Mouse (Mus musculus) cerebellum, adult 9-10 months (tissue): ENCODE results near the gene Map1lc3a.

Source experiments
- DNase-seq: peaks from one replicate; pipeline ENCODE4 v3.0.0; 2022

The Map1lc3a gene

DNA sequence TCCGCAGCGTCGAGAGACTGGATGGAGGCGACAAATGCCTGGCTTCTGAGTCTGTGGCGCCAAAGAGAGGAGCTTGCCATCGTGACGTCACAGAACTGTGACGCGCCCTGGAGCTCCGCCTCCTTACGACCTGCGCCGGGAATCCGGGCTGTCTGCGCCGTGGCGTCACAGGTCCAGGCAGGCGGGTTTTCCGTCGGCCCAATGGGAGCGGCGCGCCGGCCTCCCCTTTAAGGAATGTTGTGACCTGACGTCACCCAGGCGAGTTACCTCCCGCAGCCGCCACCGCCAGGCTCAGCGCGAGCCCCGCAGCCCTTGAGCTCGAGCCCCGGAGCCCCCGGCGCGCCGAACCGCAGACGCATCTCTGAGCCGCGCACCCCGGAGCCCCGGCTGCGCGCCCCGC, at the start of gene Map1lc3a:
Gene Map1lc3a, plus strand, starts transcription at position 103 of the 400 bp plus-strand sequence.
- peak; percentile 99 for DNase-seq

DNA sequence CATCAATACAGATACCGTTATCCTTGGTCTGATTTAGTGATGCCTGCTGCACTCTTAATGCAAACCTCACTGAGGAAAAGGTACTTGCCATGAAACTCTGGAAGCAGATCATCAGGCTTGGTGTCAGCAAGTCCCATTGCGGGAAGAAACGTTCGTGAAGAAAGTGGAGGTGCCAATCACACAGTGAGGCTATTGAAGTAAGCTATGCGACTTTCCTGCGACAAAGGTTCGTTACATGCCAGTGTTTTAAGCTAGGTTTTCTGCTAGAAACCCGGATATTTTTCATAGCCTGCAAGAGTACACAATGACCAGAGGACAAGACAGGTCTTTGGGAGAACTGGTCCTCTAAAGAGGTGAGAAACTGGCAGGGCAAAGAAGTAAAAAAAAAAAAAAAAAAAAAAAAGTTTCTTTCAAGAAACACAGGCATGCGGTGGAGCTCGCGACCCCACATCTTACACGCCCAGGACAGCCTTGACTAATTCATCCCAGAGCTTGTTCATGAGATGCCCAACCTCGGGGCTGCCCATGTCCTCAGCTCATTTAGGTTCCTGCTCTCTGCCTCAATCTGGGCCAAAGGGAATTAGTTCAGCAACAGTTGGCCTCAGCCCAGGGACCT, 40.2 kb upstream of the Map1lc3a start:
- no peak for DNase-seq

DNA sequence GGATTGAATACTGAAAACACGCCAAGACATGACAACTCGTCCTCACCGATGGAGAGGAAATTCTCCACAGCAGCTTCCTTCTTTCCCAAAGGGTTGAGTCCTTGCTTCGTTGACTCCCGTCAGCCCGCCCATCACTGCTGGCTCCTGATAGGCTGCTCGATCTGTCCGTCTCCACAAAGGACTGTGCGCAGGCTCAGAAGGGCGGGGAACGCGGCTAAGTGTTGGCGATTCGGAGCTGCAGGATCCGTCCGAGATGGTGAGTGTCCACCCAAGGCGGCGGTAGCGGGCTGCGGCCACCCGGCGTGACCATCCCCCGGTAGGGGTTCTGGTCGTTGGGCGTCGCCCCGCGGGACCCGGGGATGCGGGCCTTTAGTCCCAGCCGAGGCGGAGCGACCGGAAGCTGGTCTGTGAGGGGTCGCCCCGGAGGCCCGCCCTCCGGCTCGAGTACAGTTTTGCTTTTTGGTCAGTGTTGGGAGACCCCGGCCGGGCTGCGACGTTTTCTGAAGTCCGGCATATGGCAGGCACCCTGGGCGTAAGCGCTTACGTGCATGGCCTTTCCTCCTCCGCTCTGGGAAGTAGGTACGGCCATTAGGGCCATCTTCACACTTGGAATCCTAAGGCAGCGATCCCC, 39.6 kb upstream of the Map1lc3a start, which contains the start of gene Dynlrb1:
Gene Dynlrb1, plus strand, starts transcription at position 172 of the 631 bp plus-strand sequence.
- peak; percentile 99 for DNase-seq

DNA sequence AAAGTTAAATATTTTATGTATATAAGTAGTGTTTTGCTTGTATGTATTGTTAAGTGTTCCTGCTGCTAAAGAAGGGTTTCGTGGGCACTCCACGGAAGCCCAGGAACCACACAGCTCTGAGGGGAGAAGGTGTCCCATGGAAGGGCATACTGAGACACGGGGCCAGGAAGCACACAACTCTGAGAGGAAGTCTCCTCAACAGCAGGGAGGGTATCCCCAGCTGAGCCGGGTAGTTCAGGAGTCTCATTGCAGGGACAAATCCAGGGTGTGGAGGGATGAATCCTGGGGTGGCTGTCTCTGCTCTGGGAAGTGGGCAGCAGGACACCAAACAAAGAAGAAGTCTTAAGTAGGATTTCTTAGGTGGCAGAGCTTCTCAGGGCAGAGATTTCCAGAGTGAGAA, 38.8 kb upstream of the Map1lc3a start:
- DNase-seq = no peak

DNA sequence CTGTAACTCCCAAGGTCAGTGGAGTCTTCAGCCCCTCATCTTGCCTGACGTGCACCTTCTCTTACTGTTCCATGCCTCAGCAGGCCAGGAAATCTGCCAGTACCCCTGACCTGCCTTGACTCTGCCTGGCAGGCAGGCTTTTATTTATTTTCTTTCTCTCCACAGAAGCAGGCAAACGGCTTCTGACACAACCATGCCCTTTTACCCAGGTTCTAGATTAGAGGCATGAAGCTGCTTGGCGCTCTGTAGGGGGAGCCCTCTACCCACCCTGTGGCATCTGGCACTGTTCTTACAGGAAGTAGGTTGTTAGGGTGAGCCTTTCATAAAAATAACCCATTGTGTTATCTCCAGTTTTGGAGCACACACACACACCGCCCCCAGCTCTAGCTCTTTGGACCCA, 35.2 kb upstream of the Map1lc3a start:
- no peak for DNase-seq

DNA sequence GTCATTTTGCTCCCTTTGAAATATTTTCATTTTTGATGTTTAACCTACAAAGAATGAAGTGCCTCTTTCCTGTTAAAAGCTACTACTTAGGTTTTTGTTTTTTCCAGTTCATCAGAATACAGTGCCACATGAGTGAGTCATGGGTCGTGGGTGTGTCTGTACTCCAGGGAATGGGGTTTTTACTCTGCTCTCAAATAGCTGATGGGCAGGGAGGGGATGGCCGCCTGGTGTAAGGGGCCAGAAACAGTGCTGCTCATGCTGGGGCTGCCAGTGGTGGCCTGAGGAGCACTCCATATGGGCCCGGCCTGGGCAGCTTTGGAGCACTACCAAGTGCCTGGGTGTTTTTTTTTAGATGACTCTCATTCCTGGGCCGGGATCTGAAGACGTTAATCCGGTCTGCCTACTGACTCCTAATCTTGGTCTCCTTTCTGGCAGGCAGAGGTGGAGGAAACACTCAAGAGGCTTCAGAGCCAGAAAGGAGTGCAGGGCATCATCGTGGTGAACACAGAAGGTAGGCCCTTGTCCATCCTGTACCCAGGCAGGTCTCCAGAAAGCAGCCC, 33.7 kb upstream of the Map1lc3a start:
- DNase-seq = no peak

DNA sequence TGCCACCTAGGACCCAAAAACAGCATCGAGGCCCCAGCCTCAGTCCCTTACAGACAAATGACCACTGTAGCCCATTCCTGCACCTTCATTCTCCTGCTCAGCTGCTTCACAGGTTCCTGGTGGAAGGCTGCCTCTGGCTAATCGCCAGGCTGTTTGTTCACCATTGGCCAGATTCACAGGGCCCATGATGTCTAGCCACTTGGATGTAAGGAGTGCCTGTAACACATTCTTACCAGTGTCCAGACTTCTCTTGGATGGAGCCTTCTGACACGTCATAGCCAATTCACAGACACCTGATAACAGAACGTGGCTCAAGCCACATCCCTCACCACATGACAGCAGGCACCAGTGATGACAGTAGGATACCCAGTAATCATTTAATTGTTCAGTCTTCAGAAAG, 29.9 kb upstream of the Map1lc3a start:
- DNase-seq = no peak

DNA sequence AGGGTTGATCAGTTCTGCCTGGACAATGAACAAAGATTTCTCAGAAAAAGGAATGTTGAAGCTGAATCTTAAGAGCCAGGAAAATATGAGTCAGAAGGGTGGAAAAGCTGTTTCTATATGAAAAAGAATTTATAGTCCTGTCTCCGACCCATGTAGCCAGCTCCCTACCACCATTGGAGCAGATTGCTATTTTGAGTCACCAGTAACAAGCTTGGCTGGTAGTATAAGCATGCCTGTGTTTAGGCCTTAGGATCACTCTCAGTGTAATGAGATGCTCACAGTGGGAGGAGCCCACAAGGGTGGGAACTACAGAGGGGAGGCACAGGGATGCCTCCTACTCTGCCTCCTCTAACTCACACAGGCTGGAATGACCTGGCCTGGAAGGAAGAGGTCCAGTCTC, 27.9 kb upstream of the Map1lc3a start:
- no peak for DNase-seq

DNA sequence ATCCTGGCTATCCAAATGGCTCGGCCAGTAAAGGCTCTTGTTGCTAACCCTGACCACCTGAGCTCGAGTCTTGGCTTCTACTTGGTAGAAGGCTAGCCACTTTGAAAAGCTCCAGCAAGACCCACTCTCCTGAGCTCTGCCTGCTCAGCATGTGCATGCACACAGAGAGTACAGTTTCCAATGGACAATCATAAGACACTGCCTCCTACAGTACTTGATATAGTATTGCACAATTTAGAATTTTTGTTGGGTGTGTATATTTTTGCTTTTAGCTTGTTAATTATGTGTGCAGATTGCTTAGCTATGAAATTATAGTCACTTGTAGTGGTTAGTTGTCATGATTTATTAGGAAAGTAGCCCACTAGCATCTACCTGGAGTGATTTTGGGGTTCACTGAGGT, 27.4 kb upstream of the Map1lc3a start:
- DNase-seq = no peak

DNA sequence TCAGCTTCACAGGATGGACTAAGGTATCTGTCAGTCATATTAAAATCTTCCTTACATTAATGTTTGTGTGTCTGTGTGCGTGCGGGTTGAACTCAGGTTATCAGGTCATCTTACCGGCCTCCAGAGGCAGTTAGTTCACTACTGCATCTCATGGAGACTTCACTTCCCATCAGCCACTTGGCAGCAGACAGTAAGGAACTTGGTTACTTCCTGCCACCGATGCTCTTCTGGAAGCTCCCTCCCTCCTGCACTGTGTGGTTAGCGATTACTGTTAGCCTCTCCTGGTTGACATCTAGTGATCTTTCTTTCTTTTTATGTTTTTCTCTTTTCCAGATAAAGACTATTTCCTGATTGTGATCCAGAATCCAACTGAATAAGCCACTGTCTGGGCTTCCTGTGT, 26.5 kb upstream of the Map1lc3a start:
- no peak for DNase-seq

DNA sequence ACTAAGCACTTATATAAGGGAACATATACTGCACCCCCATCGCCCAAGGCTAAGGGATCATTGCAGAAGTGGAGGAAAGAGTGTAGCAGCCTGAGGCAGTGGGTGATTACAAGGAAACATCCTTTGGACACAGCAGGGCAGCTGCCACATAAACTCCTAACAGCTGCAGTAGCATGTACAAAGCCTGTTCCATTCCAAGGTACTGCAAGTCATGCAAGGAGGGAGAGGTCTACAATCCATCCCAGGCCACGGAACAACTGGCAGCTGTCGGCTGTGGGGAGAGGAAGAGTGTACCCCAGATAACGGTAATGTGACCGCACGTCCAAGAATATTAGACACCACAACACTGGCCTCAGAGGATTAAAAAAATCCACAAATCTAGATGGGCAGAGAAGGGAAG, 10.6 kb upstream of the Map1lc3a start:
- no peak for DNase-seq

DNA sequence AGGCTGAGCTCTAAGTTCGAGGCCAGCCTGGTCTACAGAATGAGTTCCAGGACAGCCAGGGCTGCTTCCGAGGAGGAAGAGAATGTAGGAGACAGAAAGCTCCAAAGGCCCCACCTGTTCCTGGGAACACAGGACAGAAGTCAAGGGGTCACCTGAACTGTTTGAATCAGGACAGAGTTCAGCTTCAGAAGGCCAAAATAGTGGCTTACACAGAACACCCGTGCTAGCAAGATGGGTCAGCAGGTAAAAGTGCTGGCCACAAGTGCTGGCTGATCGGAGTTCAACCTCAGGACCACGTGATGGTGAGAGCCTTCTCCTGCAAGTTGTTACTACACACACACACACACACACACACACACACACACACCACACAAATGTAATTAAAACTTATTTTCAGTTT, 9.2 kb upstream of the Map1lc3a start:
- DNase-seq = no peak

DNA sequence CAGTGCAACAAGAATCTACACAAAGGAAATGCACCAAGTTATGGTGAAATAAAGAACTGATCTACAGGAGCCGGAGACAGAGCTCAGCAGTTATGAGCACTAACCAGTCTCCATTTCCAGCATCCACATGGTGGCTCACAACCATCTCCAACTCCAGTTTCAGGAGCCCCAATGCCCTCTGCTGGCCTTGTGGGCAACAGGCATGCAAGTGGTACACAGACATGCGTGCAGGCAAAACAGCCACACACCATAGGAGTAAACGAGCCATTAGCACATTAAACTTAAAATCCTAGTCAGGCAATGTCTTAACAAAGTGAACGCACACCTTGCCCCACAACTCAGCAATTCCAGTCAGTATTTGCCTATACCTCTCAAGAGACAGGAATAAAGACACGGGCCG, 4.1 kb upstream of the Map1lc3a start:
- no peak for DNase-seq

DNA sequence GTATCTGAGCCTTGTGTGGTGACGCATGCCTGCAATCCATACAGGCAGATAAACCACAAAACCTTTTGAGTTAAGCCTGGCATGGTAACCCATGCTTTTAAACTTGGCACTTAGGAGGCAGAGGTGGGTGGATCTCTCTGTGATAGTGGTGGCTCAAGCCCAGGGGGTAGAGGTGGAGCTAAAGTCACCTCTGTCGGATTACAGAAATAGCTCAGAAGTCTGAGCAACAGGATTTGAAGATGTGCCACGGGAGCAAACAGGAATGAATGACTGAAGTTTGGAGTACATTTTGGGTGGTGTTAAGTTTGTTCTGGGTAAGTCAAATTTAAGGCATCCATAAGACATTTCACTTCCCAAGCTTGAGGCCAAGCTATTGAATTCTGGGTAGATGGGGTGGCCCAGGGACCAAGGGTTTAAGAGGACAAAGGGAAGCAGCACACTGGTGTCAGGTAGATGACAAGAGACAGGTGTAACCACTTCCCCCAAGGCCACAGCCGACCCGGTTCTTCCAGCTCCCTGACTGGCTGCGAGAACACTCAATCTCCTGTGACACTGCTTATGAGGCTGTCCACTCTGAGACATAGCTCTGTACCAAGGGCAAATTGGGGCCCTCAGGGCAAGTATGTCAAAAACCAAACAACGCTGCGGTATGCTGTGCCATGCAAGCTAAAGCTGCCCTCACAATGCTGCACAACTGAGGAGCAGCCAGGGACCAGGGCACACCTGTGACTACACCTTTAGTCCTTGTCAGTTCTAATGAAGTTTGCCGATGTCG, 3.5 kb upstream of the Map1lc3a start:
- DNase-seq = no peak

DNA sequence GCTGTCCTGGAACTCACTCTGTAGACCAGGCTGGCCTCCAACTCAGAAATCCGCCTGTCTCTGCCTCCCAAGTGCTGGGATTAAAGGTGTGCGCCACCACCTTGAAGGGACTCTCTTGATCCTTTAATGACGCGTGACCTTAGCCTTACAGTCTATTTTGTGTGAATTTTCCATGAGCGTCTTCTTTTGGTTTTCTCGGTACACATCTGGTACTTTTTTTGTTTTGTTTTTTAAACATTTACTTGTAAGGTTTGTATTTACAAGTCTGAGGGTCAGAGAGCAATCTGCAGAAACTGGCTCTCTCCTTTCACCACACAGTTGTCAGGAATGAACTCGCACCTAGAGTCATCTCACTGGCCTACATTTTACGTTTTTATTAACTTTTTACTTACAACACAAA, 2.5 kb upstream of the Map1lc3a start:
- no peak for DNase-seq

DNA sequence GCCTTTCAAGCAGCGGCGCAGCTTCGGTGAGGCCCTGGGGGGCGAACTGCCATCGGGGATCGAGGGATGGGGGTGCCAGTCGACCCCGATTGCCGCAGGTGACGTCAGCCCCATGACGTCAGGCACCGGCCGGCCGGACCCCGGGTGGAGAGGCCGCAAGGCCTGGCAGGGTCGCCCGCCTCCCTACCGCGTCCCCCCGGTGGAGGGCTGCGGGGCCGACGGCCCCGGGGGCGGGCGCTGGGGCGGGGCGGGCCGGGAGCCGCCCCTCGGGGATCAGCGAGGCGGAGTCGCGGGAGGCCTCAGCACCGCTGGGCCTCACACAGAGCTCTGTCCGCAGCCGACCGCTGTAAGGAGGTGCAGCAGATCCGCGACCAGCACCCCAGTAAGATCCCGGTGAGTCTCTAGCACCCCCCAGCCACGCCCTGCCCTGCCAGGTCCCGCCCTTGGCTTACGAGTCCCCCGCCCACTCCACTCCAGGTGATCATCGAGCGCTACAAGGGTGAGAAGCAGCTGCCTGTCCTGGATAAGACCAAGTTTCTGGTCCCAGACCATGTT, 601 bp downstream of the Map1lc3a start:
- DNase-seq = peak; percentile 77

DNA sequence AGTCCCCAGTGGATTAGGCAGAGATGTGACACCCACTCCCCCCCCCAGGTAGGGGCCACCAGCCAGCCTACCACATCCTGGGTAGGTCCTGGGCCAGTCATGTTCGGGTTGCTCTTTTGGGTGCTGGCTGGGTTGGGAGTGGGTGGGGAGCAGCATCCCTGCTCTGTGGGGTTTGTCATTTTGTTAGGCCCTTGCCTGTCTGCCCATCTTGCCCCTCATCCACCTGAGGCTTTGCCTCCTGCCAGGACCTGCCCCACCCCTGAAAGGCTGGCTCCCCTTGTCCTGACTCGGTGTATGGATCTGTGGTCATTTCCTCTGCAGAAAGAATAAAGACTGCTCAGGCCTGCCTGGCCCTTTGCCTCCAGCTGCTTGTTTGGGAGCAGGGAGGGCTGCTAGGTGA, 1.6 kb downstream of the Map1lc3a start:
- peak; percentile 48 for DNase-seq

DNA sequence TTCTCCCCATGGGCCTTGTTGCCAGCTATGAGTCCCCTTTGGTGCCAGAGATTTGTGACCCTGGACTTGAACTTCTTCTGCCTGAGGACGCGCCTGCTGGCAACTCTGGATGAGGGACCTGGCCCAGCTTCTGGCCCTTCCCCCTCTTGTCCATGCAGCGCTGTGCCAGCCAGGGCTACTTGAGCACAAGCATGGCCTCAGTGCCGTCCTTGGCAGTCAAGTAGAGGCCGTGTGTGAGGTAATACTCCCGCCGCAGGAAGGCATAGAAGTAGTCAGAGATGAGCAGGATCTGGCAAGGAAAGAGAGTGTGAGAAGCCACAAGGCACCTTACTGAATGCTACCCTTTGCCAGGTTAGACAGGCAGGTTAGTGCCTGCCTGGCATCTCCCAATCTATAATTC, 2.3 kb downstream of the Map1lc3a start:
- DNase-seq = peak; percentile 63

DNA sequence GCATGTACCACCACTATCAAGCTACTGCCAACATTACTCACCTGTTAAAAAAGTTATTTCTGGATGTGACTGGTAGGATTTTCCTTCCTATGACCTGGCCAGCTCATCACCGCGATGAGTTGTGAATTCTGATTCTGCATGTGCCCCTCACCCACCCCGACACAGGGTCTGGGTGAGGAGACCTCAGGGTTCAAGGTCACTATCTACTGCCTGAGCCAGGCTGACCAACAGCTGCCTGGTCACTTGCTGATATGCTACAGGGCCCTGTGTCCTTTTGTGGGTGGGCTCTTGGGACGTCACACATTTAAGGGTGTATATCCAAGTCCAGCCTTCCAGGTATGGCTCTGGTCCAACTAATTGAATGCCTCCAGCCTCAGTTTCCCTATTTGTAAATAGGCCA, 3.1 kb downstream of the Map1lc3a start:
- DNase-seq = peak; percentile 39

DNA sequence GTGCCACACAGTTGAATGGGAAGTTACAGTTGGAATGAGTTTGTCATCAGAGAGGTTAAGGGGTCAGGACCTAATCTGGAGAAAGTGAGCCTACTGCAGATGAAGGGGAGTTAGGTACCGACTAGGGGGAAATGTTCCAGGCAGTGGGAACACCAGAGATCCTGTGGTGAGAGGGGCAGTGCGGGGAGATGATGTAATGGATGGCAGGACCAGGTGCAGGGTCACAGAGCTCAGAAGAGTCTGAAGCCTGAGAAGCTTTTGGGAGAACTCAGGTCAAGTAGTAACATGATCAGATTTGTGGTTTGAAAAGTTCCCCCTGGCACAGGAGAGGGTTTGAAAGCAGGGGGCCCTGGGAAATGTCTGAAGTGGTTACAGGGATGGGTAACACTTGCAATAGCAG, 4.0 kb downstream of the Map1lc3a start:
- no peak for DNase-seq

DNA sequence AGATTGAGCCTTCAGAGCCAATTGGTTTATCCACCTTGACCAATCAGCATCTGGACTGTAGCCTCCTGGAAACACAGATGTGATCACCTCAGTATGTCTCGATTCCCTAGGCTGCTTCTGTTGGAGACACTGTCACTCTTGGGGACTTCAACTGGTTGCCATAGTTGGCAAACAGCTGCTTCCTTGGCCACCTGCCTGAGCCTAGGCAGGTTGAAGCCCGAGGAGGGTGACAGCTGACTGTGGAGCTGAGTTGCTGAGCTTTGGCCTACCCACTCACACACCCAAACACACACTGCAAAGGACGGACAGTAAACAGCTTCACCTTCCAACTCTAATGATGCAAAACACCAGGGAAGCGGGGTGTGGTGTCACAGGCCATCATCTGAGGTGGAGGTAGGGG, 7.7 kb downstream of the Map1lc3a start:
- DNase-seq = no peak

DNA sequence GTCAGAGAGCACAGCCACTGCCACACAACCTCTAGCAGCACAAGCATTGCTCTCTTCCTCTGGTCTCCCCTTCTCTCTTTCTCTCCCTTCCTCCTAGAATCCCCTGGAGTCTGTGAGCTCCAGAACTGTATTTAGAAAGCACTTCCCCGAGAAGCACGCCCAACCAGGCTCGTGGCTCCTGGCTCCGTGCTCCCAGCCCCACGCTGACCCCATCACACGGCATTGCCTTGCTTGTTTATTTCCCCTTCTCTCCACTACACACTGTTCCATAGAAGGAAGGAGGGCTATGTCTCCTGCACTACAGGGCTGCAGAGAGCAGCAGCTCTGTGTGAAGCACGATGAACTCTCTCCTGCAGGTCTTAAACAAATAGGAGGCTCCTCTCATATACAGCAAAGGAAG, 8.6 kb downstream of the Map1lc3a start:
- DNase-seq = no peak

DNA sequence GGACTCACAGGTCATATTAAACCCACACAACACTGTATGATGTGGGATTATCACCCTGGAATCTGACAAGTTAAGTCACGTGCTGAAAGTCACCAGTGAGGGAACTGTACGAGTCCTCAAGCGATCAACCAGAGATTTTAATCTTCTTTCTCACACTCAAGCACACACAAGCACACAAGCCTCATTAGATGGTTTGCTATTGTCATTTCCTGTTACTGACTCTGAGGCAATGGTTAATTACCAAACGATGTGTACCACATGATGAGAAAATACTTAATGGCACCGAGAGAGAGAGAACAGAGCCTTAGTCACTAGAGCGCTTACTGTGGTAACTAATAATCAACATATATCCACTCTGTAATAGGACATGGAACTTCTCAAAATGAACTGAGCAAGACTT, 9.6 kb downstream of the Map1lc3a start:
- no peak for DNase-seq
